Mouse (Mus musculus) hindlimb bud, embryonic 11.5 days (tissue): ENCODE data around the gene Cox6b2.
A peak's percentile ranks its signal among the peaks of the same experiment; 100 is the strongest.

Source experiments
- DNase-seq: peaks from one replicate; pipeline ENCODE4 v3.0.0-alpha.2; 2012; ENCODE audit warnings: low read depth, low spot score; ENCODE audit errors: extremely low spot score

Gene Cox6b2

DNA sequence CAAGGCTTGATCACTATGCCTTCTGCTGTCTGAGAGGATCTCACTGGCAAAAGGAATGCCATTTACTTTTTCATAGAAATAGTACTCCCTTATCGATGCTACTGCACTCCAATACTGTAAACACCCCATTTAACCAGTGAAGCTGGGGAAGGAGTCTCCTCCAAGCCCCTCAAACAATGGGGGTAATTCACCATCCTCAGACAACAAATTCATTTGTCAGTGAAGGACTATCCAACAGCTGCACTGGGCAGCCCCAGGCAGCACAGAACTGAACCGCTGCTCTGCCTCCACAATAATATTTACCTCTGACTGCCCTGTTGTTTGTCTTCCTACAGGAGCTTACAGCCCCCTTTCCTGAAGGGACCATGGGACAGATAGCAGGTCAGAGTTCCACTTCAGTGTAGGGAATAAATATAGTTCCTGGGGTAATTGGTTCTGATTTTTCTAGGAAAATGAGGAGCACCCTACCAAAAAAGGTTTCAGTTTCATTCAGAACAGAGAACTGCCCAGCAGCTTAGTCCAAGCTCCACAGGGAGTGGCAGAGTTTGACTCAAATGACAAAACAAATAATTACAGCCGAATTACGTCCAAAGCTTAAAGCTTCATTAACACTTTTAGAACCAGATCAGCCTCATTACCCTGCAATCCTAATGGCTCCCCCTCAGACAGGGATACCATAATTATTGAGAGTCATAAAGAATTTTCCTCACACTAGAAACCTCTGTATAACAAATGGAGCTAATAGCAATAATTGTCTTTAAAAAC is 12.2 kb upstream of the Cox6b2 start:
- DNase-seq = no peak

DNA sequence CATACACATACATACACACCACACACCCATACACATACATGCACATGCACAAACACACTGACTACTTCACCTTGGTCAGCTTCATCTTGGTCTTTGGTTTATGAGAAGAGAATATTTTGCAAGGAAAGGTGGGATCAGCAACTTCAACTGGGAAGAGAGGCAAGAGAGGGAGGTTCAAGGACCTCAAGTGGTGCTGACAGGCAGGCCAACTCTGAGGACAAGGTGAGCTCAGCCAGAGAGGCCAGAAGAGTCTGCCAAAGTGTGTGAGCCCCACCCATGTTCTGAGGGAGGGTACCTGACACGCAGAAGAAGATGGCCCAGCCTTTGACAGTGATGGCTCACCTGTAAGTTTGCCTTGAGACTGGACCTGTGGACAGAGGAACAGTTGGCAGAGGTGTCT is 6.8 kb upstream of the Cox6b2 start:
- DNase-seq = no peak

DNA sequence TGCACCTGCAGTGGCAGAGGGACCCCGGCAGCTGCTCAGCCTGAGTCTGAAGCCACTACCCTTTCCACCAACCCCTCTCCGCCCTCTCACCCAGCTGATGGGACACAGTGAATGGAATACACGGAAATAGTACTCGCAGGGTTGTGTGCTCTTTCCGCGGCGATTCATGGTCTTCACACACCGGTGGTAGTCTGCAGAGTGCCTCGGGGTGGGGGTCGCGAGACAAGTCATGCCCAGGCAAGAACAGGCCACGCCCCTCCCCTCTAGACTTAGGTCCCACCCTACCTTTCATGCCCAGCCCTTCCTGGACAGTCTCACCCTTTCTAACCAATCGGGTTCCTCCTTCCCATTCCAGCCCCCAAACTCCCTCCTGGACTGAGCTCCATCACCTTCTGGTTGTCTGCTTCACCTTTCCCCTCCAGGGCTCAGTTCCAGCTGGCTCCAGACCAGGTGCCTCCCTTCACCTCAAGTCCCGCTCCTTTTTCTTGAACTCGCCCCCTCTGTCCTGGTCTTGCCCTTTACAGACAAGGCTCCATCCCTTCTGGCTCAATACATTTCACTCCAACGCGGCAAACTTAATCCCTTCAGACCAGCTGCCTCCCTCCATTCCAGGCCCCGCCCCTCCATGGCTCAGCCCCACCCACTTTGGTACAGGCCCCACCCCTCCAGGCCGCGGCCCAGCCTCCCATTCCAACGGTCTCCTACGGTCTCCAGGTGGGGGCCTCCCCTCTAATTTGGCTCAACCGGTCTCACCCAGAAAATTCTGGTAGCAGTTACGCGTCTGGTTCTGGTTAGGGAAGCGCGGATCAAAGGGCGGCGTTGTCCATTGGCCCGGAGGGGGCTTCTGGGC is 698 bp downstream of the Cox6b2 start:
- peak; percentile 24 for DNase-seq

DNA sequence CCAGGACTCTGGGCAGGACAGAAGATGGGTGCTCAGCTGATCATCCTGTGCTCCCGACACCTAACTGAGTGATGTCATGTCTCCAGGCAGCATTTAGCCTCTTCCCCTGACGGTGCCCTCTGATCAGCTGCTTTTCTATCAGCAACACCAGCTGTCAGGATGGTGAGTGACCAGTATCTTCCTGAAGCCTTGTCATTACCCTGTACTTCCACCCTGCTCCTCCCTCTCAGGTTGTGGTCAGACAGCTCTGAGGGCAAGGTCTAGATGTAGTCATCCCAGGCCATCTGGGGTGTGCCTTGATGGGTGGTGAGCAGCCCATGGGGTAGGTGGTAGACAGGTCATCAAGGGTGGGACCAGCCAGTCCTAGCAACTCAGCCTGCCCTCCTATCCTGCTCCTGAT is 3.7 kb downstream of the Cox6b2 start:
- no peak for DNase-seq

DNA sequence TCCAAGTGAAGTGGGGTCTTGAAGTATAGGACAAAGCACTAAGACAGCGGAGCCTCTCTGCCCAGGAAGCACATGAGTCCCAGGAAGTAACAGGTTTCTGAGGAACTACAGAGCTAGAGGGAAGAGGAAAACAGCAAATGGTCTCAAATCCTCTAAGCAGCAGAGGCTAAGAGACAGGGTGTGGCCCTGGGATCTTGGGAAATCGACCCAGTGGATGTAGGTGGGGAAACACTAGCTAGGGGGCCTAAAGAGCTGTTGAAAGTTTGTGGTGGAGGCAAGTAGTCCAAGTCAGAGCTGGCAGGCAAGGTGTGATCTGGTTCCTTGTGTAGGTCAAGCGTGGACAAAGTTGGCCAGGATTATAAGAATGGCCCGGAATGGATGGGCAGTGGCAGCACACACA is 4.6 kb downstream of the Cox6b2 start:
- no peak for DNase-seq

DNA sequence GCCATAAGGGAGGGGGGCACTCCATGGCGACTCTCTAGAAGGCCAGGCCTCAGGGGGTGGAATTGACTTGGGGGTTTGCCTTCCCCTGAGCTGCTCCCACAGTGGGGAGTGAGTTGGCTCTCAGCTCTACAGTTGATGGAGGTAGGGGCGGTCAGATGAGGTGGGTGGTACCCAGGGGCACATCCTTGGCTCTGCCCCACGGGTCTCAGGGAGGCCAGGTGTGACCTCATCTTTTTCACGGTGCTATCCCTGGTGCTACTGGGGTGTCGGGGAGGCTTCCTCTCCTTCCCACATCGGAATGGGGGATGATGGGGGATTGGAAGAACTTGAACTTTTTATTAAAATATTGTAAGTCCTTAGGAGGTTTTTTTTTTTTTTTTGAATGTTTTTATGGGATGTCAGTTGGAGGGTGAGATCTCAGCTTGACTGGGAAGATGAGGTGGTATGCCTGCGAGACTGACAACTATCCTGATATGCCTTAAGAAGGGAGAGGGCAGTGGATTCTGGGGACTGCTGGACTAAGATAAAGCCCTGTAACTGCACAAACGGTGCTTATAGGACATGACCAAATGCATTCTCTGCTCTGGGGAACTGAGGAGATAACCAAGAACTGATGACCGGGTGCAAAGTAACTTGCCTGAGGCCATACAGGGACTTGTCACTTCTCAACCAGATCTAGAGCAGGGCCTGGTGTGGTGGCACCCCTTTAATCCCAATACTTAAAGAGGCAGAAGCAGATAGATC is 5.6 kb downstream of the Cox6b2 start:
- no peak for DNase-seq

DNA sequence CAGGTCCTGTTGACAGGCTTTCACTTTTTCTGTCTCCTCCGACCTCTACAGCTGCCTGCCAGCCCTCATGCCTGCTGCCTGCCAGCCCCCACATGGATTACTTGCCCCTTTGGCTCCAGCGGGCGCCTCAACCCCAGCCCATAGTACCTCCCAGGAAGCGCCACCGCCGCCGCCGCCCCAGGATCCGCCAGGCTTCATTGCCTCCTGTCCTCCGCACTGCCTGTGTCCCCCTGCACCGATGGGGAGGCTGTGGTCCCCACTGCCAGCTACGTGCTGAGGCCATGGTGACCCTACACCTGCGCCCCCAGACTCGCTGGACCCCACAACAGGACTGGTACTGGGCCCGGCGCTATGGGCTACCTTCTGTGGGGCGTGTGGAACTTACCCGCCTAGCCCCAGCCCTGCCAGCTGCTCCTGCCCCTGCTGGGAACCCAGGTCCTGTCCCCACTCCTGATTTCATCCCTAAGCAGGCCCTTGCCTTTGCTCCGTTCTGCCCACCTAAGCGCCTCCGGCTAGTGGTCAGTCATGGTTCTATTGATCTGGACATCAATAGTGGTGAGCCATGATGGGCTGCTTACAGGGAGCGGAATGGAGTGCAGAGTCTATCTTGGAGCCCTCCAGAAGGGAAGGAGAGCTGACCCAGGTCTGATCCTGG is 6.4 kb downstream of the Cox6b2 start:
- no peak for DNase-seq

DNA sequence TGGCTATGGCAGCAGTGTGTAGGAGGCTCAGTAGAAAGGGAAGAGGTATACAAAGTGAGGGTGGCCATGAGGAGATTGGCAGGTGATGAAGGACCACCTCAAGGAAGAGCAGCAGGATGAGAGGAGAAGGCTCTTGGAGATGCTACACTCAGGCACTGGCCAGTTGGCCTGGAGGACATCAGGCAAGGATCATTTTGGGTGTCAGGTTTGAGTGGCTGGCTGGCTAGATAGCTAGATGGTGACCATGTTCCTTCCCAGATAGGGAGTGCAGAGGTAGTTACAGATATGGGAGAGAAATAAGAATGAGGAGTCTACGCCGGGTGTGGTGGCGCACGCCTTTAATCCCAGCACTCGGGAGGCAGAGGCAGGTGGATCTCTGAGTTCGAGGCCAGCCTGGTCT is 8.0 kb downstream of the Cox6b2 start:
- no peak for DNase-seq

DNA sequence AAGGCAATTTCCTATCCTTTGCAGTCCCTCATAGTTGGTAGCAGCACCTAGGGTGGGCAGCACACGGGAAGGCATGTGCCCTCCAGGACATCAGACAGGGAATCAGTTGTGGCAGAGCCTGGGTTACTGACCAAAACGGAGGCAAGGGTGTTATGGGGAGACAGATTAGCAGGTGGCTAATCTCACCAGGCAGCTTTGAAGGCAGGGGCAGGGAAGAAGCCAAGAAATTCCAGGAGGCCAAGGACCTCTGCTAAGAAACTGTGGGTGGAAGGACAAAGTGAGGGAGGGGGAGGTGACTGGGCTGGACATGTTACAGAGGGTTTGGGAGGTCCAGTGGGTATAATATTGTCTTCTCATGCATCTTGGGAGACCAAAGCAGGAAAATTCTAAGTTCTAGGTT is 9.5 kb downstream of the Cox6b2 start:
- DNase-seq = no peak

DNA sequence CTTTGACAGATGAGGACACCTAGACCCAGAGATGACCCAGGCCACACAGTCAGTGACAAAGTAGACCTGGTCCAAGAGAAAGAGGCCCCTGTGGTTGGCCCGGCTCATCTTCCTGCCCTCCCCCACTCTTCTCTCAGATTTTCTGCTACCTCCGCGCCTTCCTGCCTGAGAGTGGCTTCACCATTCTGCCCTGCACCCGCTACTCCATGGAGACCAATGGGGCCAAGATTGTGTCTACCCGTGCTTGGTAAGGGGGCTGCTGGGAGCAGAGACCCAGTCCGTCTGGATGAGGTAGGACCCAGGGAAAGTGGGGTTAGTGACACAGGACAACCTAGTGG is 10.4 kb downstream of the Cox6b2 start:
- no peak for DNase-seq

DNA sequence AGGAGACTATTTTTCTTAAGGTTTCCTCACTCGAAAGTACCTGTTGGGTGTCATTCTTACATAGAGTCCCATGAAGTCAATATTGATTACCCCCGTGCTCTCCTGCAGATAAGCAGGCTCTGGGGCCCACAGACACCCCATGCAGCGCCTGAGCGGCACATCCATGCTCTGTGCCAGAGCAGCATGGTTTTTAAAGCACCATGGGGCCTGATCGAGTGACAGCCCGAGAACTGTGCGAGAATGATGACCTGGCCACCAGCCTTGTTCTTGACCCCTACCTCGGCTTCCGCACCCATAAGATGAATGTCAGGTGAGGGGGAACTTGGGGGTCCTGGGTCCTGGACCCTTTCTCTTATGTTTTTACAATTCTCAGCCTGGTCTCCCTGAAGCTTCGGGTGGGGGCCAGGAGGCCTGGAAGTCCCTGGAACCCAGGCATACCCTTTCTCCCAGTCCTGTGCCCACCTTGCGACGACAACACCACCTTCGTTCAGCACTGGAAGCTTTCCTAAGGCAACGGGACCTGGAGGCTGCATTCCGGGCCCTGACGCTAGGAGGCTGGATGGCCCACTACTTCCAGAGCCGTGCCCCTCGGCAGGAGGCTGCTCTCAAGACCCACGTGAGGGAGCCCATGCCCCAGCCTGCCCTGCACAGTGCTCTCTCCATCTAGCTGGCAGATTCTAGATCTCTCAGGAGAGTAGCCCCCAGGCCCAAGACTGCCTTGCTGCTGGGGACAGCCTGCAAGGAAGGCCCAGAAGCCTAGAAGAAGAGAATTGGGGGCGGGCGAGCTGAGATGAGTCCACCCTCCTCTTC is 11.0 kb downstream of the Cox6b2 start:
- no peak for DNase-seq

DNA sequence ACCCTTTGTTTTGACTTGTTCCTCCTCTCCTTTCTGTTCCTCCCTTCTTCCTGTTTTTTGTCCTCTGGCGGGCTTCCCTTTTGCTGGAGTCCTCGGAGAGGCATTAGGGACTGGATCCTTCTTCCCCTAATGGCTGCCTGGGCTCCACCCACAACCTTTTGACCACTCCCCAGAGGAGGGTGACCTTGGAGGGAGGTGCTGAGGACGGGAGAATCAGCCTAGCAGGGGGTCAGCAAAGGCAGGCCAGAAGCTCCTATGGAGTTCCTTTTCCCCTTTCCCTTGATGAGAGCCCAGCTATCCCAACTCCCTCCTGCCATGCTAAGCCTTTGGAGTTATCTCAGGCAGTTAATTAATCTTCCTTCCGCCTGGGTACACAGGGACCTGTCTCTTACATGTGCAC is 11.7 kb downstream of the Cox6b2 start:
- DNase-seq = no peak

DNA sequence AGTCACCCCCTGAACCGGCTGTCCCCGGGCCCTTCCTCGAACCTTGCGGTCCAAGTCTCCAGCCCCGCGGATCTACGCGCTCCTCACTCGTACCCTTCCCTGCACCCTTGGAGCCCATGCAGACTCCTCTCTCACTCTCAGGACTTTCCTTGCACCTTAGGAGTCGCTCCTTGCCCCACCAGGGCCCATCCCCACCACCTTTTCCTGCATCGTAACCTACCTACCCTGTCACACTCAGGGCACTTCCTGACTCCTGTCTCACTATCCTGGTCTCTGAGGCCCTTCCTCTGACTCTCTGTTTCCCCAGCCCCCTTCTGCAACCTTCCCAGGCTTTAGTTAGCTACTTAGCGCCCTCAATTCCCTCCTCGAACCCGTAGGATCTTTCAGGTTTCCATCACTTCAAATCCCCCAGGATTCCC is 12.6 kb downstream of the Cox6b2 start:
- no peak for DNase-seq

DNA sequence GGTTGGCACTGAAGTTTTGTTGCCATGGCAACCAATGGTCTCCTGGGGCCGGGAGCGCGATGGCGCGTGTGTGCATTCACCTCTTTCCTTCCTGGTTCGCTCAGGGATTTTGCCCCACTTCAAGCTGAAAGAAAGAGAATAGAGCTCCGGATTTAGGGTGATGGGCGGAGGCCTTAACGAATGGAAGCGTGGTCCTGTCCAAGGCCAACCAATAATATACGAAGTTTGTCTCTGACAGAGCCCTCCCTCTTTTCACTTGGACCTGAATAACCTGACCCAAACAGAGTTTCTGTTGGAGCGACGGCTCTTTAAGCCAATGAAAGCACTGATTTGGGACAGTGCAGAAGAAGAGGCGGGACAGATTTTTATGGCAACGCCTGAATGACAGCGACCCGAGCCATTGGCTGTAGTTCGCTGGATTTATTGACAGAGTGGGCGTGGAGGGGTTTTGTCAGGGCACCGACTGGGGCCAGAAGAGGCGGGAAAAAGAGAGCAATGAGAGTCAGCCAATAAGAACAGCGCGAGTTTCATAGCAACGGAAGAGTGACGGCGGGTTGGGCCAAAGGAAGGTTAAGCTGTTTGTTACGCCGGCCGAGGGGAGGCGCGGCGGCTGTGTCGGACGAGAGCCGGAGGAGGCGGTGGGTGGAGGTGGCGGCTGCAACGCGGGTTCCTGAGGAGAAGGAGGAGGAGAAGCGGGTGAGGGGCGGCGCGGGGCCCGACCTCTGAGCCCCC is 13.2 kb downstream of the Cox6b2 start, which contains the start of gene Kmt5c:
Gene Kmt5c, plus strand, starts transcription at position 572 of the 732 bp plus-strand sequence.
- DNase-seq = peak; percentile 100

DNA sequence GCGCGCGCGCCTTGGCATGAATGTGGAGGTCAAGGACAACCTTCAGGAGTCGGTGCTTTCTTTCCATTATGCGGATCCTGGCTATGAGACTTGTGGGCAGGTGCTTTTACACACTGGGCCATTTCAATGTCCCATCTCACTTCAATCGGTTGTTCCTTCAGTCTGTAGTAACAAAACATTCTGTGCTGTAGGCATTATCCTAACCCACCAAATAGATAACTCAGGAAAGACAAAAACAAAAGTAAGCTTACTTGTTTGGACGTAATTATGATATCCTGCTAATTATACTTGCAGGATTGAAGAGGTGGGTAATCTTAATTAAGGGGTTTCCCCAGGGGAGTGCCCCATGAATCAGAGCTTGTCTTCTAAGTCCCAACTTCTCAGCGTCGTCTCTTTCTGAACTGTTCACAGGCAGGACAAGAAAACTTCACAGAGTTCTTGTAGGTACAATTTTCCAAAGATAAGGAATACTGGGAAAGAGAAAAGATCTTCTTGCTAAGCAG is 13.8 kb downstream of the Cox6b2 start:
- DNase-seq = no peak

DNA sequence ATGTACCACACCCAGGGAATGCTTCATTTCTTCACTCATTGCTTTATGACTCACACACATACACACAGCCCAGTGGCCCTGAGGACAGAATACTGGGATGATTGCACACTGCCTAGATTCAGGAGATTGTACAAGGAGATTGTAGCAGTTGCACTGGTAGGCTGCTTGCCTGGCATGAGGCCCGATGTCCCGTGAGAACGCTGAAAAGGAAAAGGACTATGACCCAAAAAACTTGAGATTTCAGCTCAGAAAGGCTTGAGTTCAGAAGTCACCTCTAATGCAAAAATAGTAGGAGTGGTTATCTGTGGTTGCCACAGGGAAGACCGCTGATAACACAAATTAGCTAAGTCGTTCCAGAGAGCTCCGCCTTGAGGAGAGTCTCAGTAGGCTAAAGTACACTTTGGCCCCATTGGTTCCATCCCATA is 19.9 kb downstream of the Cox6b2 start:
- DNase-seq = no peak

DNA sequence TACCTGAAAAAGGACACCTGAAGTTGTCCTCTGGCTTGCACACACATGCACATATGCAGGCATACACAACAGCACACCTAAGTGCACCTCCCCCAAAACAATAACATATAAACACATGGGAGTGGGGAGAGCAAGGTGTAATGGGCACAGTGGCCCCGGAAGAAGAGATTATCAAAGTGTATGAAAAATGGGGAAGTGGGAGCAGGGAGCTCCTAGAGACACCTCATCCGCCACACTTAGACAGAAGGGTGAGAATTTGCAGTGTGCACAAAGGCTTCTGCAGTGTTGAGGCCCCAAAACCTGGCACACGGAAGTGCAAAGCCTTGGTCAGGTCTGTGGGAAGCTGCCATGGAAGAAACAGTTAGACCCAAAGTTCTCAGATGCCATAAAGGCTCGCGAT is 21.8 kb downstream of the Cox6b2 start:
- DNase-seq = no peak

DNA sequence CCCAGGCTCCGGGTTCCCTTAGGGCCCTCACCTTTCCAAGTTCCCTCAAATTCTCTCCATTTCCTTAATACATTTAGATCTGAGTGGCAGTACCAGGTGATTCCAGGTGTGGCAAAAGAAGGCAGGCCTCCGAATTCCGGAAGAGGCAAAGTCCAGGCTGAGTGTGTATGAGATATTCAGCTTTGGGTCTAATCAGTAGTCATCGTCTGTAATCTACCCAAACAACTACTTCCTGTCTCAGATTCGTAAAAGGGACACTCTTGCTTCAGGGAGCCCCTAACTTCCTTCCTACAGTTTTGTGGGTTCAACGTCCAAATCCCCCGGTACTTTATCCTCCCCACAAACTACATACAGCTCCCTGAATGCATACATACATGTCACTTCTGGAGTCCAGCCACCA is 27.7 kb downstream of the Cox6b2 start, which contains the start of gene Tmem150b:
Gene Tmem150b, minus strand, starts transcription at position 81 of the 400 bp plus-strand sequence.
- DNase-seq = no peak

DNA sequence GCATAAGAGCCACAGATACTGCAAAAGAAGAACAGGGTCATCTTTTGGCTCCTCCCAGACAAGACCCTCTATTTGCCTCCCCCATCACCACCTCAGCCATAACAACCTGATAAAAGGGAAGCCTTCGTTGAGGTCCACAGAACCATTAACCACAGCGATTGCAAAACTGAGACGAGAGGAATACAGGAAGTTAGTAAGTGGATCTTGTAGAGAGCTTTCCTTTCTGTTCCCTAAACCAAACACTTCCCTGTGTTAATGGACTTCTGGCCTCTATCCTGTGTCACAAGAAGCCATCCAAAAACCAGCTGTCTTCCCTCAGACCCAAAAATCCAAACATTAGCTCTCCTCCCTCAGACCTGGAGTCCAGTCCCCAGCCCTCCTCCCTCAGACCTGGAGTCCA is 28.5 kb downstream of the Cox6b2 start:
- no peak for DNase-seq
